Mouse (Mus musculus) ES-E14 (cell line): ENCODE results near the gene Pnpla2.

Source experiments
- HCFC1 ChIP-seq: IDR thresholded peaks from 2 replicates; pipeline ENCODE4 v1.6.1; 2012; ENCODE audit warnings: low read length, inconsistent platforms, borderline replicate concordance; ENCODE audit not compliant: insufficient read depth
- MAFK ChIP-seq: IDR thresholded peaks from 2 replicates; pipeline ENCODE4 v1.6.1; 2014; ENCODE audit warnings: mild to moderate bottlenecking, low read depth, low read length, inconsistent platforms; ENCODE audit not compliant: insufficient read depth
- ZNF384 ChIP-seq: IDR thresholded peaks from 2 replicates; pipeline ENCODE4 v1.6.1; 2012; ENCODE audit warnings: low read depth, low read length, inconsistent platforms

DNA sequence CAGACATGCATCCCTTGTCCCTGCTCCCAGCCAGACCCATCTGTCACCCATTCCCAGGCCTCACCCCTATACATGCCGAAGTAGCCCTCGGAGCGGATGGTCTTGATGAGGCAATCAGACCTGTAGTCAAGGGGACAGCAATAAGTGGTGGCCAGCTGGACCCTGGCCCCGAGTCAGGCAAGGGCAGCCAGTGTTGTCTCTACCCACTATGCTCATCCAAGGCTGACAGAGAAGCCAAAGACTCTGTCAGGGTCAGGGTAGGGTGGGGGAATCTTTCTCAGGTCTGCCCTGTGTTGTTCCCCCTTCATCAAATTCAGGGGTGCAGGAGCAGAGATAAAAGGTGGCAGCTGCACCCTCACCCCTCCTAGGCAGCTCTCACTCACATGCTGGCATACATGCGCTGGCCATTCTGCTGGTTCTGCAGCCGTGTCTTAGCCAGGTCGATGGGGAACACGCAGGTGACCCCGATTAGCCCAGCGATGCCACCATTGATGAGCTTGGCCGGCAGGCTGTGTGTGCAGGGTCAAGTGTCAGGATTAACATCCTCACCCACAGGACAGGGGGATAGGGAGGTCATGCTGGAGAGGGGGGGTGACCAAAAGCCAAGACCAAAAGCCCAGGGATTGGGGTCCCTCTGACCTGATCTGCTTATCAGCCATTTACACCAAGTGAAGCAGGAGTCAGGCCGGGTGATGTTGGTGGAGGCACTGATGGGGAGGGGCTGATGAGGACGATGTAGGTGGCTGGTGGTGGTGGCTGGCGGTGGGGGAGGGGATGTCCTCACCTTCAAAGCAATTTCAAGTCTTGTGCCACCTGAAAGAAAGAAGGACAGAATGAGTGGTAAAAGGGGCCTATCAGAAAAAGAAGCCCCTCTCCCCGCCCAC, 21.2 kb upstream of the Pnpla2 start:
- TF ChIP-seq ZNF384 (no peak), HCFC1 (no peak), MAFK (no peak)
